Mouse (Mus musculus): ENCODE results near the gene Tfip11.

Gene Tfip11

GRCm38 (mm10) chr5:112325546-112326445 is at the start of gene Tfip11:
Tfip11 (plus strand) TSS chr5:112326358.
- peak; percentile 97 for DNase-seq

GRCm38 (mm10) chr5:112276907-112277348 is 49.2 kb upstream of the Tfip11 start:
- DNase-seq, result no peak

GRCm38 (mm10) chr5:112277906-112278470 is 48.2 kb upstream of the Tfip11 start:
- no peak for DNase-seq

- no peak for DNase-seq
Observed at GRCm38 (mm10) chr5:112279181-112280021, 46.8 kb upstream of the Tfip11 start.

- no peak for DNase-seq
Observed at GRCm38 (mm10) chr5:112280151-112280550, 46.0 kb upstream of the Tfip11 start.

GRCm38 (mm10) chr5:112280863-112281660 is 45.1 kb upstream of the Tfip11 start:
- DNase-seq, result no peak

GRCm38 (mm10) chr5:112281676-112282075 is 44.5 kb upstream of the Tfip11 start:
- no peak for DNase-seq

- no peak for DNase-seq
Observed at GRCm38 (mm10) chr5:112282123-112282779, 43.9 kb upstream of the Tfip11 start.

GRCm38 (mm10) chr5:112282780-112283482 is 43.2 kb upstream of the Tfip11 start:
- DNase-seq, result no peak

- DNase-seq, result no peak
Observed at GRCm38 (mm10) chr5:112283543-112284202, 42.5 kb upstream of the Tfip11 start.

GRCm38 (mm10) chr5:112284203-112284582 is 42.0 kb upstream of the Tfip11 start:
- no peak for DNase-seq

- DNase-seq, result no peak
Observed at GRCm38 (mm10) chr5:112285548-112286085, 40.5 kb upstream of the Tfip11 start.

GRCm38 (mm10) chr5:112286608-112286983 is 39.6 kb upstream of the Tfip11 start:
- DNase-seq, result no peak

GRCm38 (mm10) chr5:112286984-112287641 is 39.0 kb upstream of the Tfip11 start:
- DNase-seq, result no peak

GRCm38 (mm10) chr5:112287652-112288051 is 38.5 kb upstream of the Tfip11 start:
- no peak for DNase-seq

GRCm38 (mm10) chr5:112288193-112289141 is 37.7 kb upstream of the Tfip11 start:
- DNase-seq, result no peak

GRCm38 (mm10) chr5:112289236-112289635 is 36.9 kb upstream of the Tfip11 start:
- no peak for DNase-seq

- no peak for DNase-seq
Observed at GRCm38 (mm10) chr5:112289819-112290535, 36.2 kb upstream of the Tfip11 start.
